Comparison of ENCODE assay signal across 18 mouse cellular contexts in the genomic region with DNA sequence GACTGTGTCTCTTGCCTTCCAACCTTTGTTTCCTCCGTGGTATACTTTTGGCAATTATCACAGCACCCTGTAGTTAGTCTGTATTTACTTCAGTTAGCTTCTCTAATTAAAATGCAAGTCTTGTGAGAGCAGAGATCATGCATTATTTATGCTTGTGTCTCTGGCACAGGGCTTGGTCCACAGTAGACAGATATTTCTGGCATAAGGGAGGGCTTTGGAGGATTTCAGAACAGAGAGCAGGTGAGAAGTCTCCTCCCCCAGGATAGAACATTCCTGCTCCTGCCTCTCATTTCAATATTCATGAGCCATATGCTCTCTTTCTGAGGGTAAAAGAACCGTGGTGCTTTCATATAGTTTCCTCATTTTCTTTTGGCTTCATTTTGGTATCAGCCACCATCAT.
DNase-seq lines count a peak whose midpoint lies in the region; ATAC-seq lines count a peak whose summit lies in the region.
"Had no signal": no experiment of that assay in that cellular context is flagged by ENCODE, and none has a peak within 500 bp of the region (broad histone marks: within the 10 kb centered on the region; RNA-seq: fewer than 3 reads in every experiment).

No protein-coding gene starts in this region.

- H3K36me3 ChIP-seq in midbrain, embryonic 12.5 days, result no peaks in the 10 kb centered on the region
- H3K36me3 ChIP-seq: heart, embryonic 12.5 days had no signal

- no peaks in the 10 kb centered on the region for H3K27me3 ChIP-seq in midbrain, embryonic 12.5 days
- H3K27me3 ChIP-seq: heart, embryonic 12.5 days had no signal

- H3K27ac ChIP-seq in midbrain, embryonic 12.5 days (replicated peaks), result no peak overlapping the region
- H3K27ac ChIP-seq: stomach, postnatal 0 days had no signal

- peak; percentile 13 to 46 for DNase-seq in frontal cortex, postnatal 36 days (ENCODE audit: low spot score in 2 of 2)
- DNase-seq in frontal cortex, postnatal 14 days (ENCODE audit: low spot score in 2 of 2), result no peak
- peak; percentile 58 for DNase-seq in right cerebral cortex, adult 18-20 months
- DNase-seq in right cerebral cortex, adult 2 months (ENCODE audit: low spot score in 2 of 2), result no peak
- DNase-seq in thymus, postnatal 0 days (ENCODE audit: low spot score), result no peak
- no peak for DNase-seq in urinary bladder, adult 2 months (ENCODE audit: low spot score)
- DNase-seq in thymus, postnatal 36 days, result no peak
- DNase-seq: adrenal gland, postnatal 25 days; cerebellum, adult 11 months; gastrocnemius, postnatal 25 days; kidney, postnatal 25 days; layer of hippocampus, postnatal 36 days; lung, postnatal 10 days; spleen, adult 18-20 months had no signal

- peaks cover 7% of the 10 kb centered on the region; the same call in 1 of the 2 replicates for H3K4me1 ChIP-seq in midbrain, embryonic 12.5 days
- H3K4me1 ChIP-seq: heart, embryonic 12.5 days had no signal

- peak; percentile 73 for ATAC-seq in midbrain, embryonic 12.5 days (ENCODE audit: low FRiP score, low read depth)

- H3K4me3 ChIP-seq in midbrain, embryonic 12.5 days, result no peak overlapping the region
- H3K4me3 ChIP-seq: heart, embryonic 12.5 days had no signal

- H3K9ac ChIP-seq in midbrain, embryonic 12.5 days (replicated peaks), result no peak overlapping the region
- H3K9ac ChIP-seq: heart, embryonic 12.5 days had no signal

- 47% methylated on average over 2 of the region's 2 CpGs for WGBS in midbrain, embryonic 12.5 days

- no peak overlapping the region for H3K4me2 ChIP-seq in midbrain, embryonic 12.5 days (replicated peaks)
- H3K4me2 ChIP-seq: heart, embryonic 12.5 days; liver, embryonic 11.5 days had no signal

- H3K9me3 ChIP-seq in midbrain, embryonic 12.5 days, result no peaks in the 10 kb centered on the region

Comparison
In these comparisons a context has a peak if more than half of its experiments do, and no peak if none do; other contexts are left out.
1. DNase-seq: peak in frontal cortex, postnatal 36 days (2 of 2) and right cerebral cortex, adult 18-20 months (single experiment); none in frontal cortex, postnatal 14 days (0 of 2), right cerebral cortex, adult 2 months (0 of 2), thymus, postnatal 0 days (single experiment), urinary bladder, adult 2 months (single experiment) and thymus, postnatal 36 days (0 of 2).